Mouse (Mus musculus) midbrain, embryonic 10.5 days (tissue): ENCODE measurements around the gene Slc2a13. TPM values are rescaled to one million over a fixed set of nuclear protein-coding genes. Genes with fewer than 3 reads are reported as not detected.
A peak's percentile ranks its signal among the peaks of the same experiment; 100 is the strongest.

Experiments
- DNase-seq: peaks from one replicate; pipeline ENCODE4 v3.0.0-alpha.2; 2017; ENCODE audit warnings: low spot score
- H3K27ac ChIP-seq: fragments of 300-500 bp; sonication (generic); replicated peaks from 2 replicates; pipeline ENCODE4 v1.5.1; 2016; ENCODE audit warnings: mild to moderate bottlenecking
- H3K27me3 ChIP-seq: fragments of 300-500 bp; sonication (generic); 2 replicates; pipeline ENCODE4 v1.6.1; 2016; ENCODE audit warnings: low read depth, mild to moderate bottlenecking; ENCODE audit not compliant: poor library complexity, severe bottlenecking
- H3K36me3 ChIP-seq: fragments of 300-500 bp; sonication (generic); 2 replicates; pipeline ENCODE4 v1.6.1; 2016; ENCODE audit warnings: mild to moderate bottlenecking, moderate library complexity
- H3K4me1 ChIP-seq: fragments of 300-500 bp; sonication (generic); 2 replicates; pipeline ENCODE4 v1.6.1; 2016
- H3K4me3 ChIP-seq: fragments of 300-500 bp; sonication (generic); 2 replicates; pipeline ENCODE4 v1.5.1; 2016; ENCODE audit warnings: mild to moderate bottlenecking, moderate library complexity
- H3K9me3 ChIP-seq: fragments of 300-500 bp; sonication (generic); replicated peaks from 2 replicates; pipeline ENCODE4 v1.6.1; 2016; ENCODE audit warnings: mild to moderate bottlenecking
- WGBS: fragments of 180-500 bp; shearing (Covaris S2); methylation state at CpG from one replicate; pipeline ENCODE4 v1.1.7; 2016; 5-methylcytosine and 5-hydroxymethylcytosine counted together
- polyA plus RNA-seq: library from polyadenylated mRNA; unstranded; fragments of >200 nt; fragmentation: Nextera tagmentation; extraction: Ambion mirVana; gene quantifications from 2 replicates; pipeline ENCODE4 v1.2.1, GENCODE M21; 2016

Slc2a13 gene
- polyA plus RNA-seq, 1 experiment from 2014 or later, result 0.59 TPM

GRCm38 (mm10) chr15:91477766-91478165 is 95.3 kb downstream of the Slc2a13 start:
- no peaks in the 10 kb centered on the region for H3K27me3 ChIP-seq
- WGBS, result 43% methylated on average over 5 of the region's 5 CpGs
- peaks cover 6% of the 10 kb centered on the region; the same call in 1 of the 2 replicates for H3K9me3 ChIP-seq
- H3K27ac ChIP-seq, result no peak overlapping the region
- H3K4me3 ChIP-seq, result no peak overlapping the region
- no peaks in the 10 kb centered on the region for H3K36me3 ChIP-seq
- H3K4me1 ChIP-seq, result no peaks in the 10 kb centered on the region
- DNase-seq, result peak; percentile 59

- H3K27ac ChIP-seq, result no peak overlapping the region
- no peak for DNase-seq
- WGBS, result 88% methylated on average over 2 of the region's 2 CpGs
- H3K4me3 ChIP-seq, result no peak overlapping the region
- no peaks in the 10 kb centered on the region for H3K27me3 ChIP-seq
- H3K36me3 ChIP-seq, result no peaks in the 10 kb centered on the region
- H3K9me3 ChIP-seq, result no peaks in the 10 kb centered on the region; the same call in 1 of the 2 replicates
- no peaks in the 10 kb centered on the region for H3K4me1 ChIP-seq
Observed at GRCm38 (mm10) chr15:91473690-91474409, 99.2 kb downstream of the Slc2a13 start.

GRCm38 (mm10) chr15:91465331-91465730 is 107.7 kb downstream of the Slc2a13 start:
- no peak for DNase-seq
- no peak overlapping the region for H3K4me3 ChIP-seq
- 86% methylated on average over 3 of the region's 3 CpGs for WGBS
- H3K9me3 ChIP-seq, result no peaks in the 10 kb centered on the region
- H3K27ac ChIP-seq, result no peak overlapping the region
- H3K36me3 ChIP-seq, result no peaks in the 10 kb centered on the region
- no peaks in the 10 kb centered on the region for H3K27me3 ChIP-seq
- H3K4me1 ChIP-seq, result no peaks in the 10 kb centered on the region

- WGBS, result 94% methylated on average over 10 of the region's 10 CpGs
- DNase-seq, result no peak
Observed at GRCm38 (mm10) chr15:91463857-91464435, 109.1 kb downstream of the Slc2a13 start.

GRCm38 (mm10) chr15:91463026-91463661 is 109.9 kb downstream of the Slc2a13 start:
- no peak overlapping the region for H3K4me3 ChIP-seq
- H3K36me3 ChIP-seq, result no peaks in the 10 kb centered on the region
- no peak for DNase-seq
- H3K27ac ChIP-seq, result no peak overlapping the region
- H3K9me3 ChIP-seq, result no peaks in the 10 kb centered on the region
- 84% methylated on average over 16 of the region's 16 CpGs for WGBS
- H3K4me1 ChIP-seq, result no peaks in the 10 kb centered on the region
- H3K27me3 ChIP-seq, result no peaks in the 10 kb centered on the region

More at GRCm38 (mm10) chr15:91463857-91464435, 109.1 kb downstream of the Slc2a13 start:
- no peaks in the 10 kb centered on the region for H3K27me3 ChIP-seq
- H3K36me3 ChIP-seq, result no peaks in the 10 kb centered on the region
- no peaks in the 10 kb centered on the region for H3K4me1 ChIP-seq
- no peak overlapping the region for H3K4me3 ChIP-seq
- H3K9me3 ChIP-seq, result no peaks in the 10 kb centered on the region
- no peak overlapping the region for H3K27ac ChIP-seq

GRCm38 (mm10) chr15:91461940-91462339 is 111.1 kb downstream of the Slc2a13 start:
- Histone ChIP-seq H3K4me1 (no peaks in the 10 kb centered on the region), H3K9me3 (no peaks in the 10 kb centered on the region), H3K27me3 (no peaks in the 10 kb centered on the region), H3K27ac (no peak overlapping the region), H3K4me3 (no peak overlapping the region), H3K36me3 (no peaks in the 10 kb centered on the region)
- 76% methylated on average over 2 of the region's 2 CpGs for WGBS
- no peak for DNase-seq

- WGBS, result 92% methylated on average over 2 of the region's 2 CpGs
- H3K9me3 ChIP-seq, result no peaks in the 10 kb centered on the region
- no peaks in the 10 kb centered on the region for H3K36me3 ChIP-seq
- H3K27me3 ChIP-seq, result no peaks in the 10 kb centered on the region
- H3K4me3 ChIP-seq, result no peak overlapping the region
- no peak for DNase-seq
- H3K27ac ChIP-seq, result no peak overlapping the region
- no peaks in the 10 kb centered on the region for H3K4me1 ChIP-seq
Observed at GRCm38 (mm10) chr15:91457202-91457601, 115.9 kb downstream of the Slc2a13 start.

- Histone ChIP-seq H3K4me3 (no peak overlapping the region), H3K4me1 (0 out of 2 replicates have a peak, but pooled peaks cover 3% of the 10 kb centered on the region), H3K27me3 (no peaks in the 10 kb centered on the region), H3K36me3 (no peaks in the 10 kb centered on the region), H3K9me3 (0 out of 2 replicates have a peak, but pooled peaks cover 8% of the 10 kb centered on the region), H3K27ac (no peak overlapping the region)
- 89% methylated on average over 6 of the region's 6 CpGs for WGBS
- DNase-seq, result no peak
Observed at GRCm38 (mm10) chr15:91445399-91445798, 127.7 kb downstream of the Slc2a13 start.

GRCm38 (mm10) chr15:91443449-91443848 is 129.6 kb downstream of the Slc2a13 start:
- Histone ChIP-seq H3K27ac (no peak overlapping the region), H3K27me3 (no peaks in the 10 kb centered on the region), H3K4me3 (no peak overlapping the region), H3K4me1 (0 out of 2 replicates have a peak, but pooled peaks cover 3% of the 10 kb centered on the region), H3K9me3 (no peaks in the 10 kb centered on the region), H3K36me3 (no peaks in the 10 kb centered on the region)
- no peak for DNase-seq
- WGBS, result 86% methylated on average over 8 of the region's 8 CpGs

GRCm38 (mm10) chr15:91439883-91440282 is 133.2 kb downstream of the Slc2a13 start:
- Histone ChIP-seq H3K27me3 (no peaks in the 10 kb centered on the region), H3K9me3 (no peaks in the 10 kb centered on the region), H3K27ac (no peak overlapping the region), H3K4me1 (0 out of 2 replicates have a peak, but pooled peaks cover 3% of the 10 kb centered on the region), H3K4me3 (no peak overlapping the region), H3K36me3 (no peaks in the 10 kb centered on the region)
- DNase-seq, result no peak
- WGBS, result 87% methylated on average over 2 of the region's 2 CpGs

GRCm38 (mm10) chr15:91425426-91425825 is 147.6 kb downstream of the Slc2a13 start:
- no peaks in the 10 kb centered on the region for H3K4me1 ChIP-seq
- DNase-seq, result no peak
- 94% methylated on average over 6 of the region's 6 CpGs for WGBS
- no peak overlapping the region for H3K4me3 ChIP-seq
- H3K36me3 ChIP-seq, result no peaks in the 10 kb centered on the region
- H3K9me3 ChIP-seq, result no peaks in the 10 kb centered on the region
- no peak overlapping the region for H3K27ac ChIP-seq
- no peaks in the 10 kb centered on the region for H3K27me3 ChIP-seq

- no peak overlapping the region for H3K4me3 ChIP-seq
- H3K9me3 ChIP-seq, result no peaks in the 10 kb centered on the region
- no peaks in the 10 kb centered on the region for H3K36me3 ChIP-seq
- no peak overlapping the region for H3K27ac ChIP-seq
- no peaks in the 10 kb centered on the region for H3K4me1 ChIP-seq
- WGBS, result 83% methylated on average over 7 of the region's 7 CpGs
- no peaks in the 10 kb centered on the region for H3K27me3 ChIP-seq
- no peak for DNase-seq
Observed at GRCm38 (mm10) chr15:91406979-91407378, 166.1 kb downstream of the Slc2a13 start.

GRCm38 (mm10) chr15:91395165-91395564 is 177.9 kb downstream of the Slc2a13 start:
- H3K36me3 ChIP-seq, result no peaks in the 10 kb centered on the region
- WGBS, result 91% methylated on average over 4 of the region's 4 CpGs

More at GRCm38 (mm10) chr15:91395165-91395564, 177.9 kb downstream of the Slc2a13 start:
- H3K27me3 ChIP-seq, result no peaks in the 10 kb centered on the region
- DNase-seq, result no peak
- no peak overlapping the region for H3K27ac ChIP-seq
- H3K4me1 ChIP-seq, result no peaks in the 10 kb centered on the region
- no peaks in the 10 kb centered on the region for H3K9me3 ChIP-seq
- no peak overlapping the region for H3K4me3 ChIP-seq
